Mouse (Mus musculus) stomach, postnatal 0 days (tissue): ENCODE results near the gene Zmym6.

Experiments used
- CTCF ChIP-seq: IDR thresholded peaks from 2 replicates; pipeline ENCODE4 v1.5.1; 2016; ENCODE audit warnings: antibody characterized with exemption, low read depth, mild to moderate bottlenecking, moderate library complexity
- EP300 ChIP-seq: optimal IDR thresholded peaks from 2 replicates; pipeline ENCODE3; 2016; ENCODE audit warnings: antibody characterized with exemption

DNA sequence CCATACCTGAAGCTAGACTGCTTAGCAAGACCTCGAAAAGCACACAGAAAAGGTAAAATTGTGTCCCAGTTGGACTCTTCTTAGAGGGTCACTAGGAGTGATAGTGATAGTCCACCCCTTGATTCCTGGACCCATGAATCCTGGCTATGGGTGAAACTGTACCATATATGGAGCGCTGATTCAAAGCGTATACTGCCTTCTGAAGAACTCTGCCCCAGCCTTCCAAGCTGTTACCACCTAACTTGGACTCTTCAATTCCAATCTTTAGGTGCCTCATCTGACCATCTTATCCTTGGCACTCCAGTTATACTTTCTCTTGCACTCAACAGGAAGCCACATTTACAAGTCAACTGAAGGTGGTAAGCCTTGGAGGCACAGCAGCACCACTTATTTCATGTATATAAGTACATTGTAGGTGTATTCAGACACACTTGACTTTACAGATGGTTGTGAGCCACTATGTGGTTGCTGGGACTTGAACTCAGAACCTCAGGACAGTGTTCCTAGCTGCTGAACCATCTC, 38.3 kb upstream of the Zmym6 start:
- TF ChIP-seq CTCF (no peak), EP300 (no peak)
